Mouse (Mus musculus): ENCODE results near the gene Zfp512.
"Not testable (repeated sequence)": the region's sequence is repeated elsewhere in the genome, so short reads cannot be mapped to it uniquely, and the experiment has no call there.

The Zfp512 gene

GRCm38 (mm10) chr5:31451878-31452561 lies at the start of gene Zfp512:
Zfp512 (plus strand) TSS chr5:31452431.
- in situ Hi-C loops (cut with MboI; ENCODE audit: low sequenced_read_pairs), result no loop called here

GRCm38 (mm10) chr5:31434727-31435126 lies 17.5 kb upstream of the Zfp512 start:
- in situ Hi-C loops (cut with MboI; ENCODE audit: low sequenced_read_pairs), result not testable (repeated sequence)

GRCm38 (mm10) chr5:31451336-31451735 lies 895 bp upstream of the Zfp512 start:
- in situ Hi-C loops (cut with MboI; ENCODE audit: low sequenced_read_pairs), result no loop called here

- in situ Hi-C loops (cut with MboI; ENCODE audit: low sequenced_read_pairs), result no loop called here
These were observed 289 bp downstream of the Zfp512 start for GRCm38 (mm10) chr5:31452562-31452878.

GRCm38 (mm10) chr5:31452886-31453410 lies 717 bp downstream of the Zfp512 start:
- in situ Hi-C loops (cut with MboI; ENCODE audit: low sequenced_read_pairs), result no loop called here

- in situ Hi-C loops (cut with MboI; ENCODE audit: low sequenced_read_pairs), result no loop called here
These were observed 15.6 kb downstream of the Zfp512 start for GRCm38 (mm10) chr5:31467798-31468197.

- in situ Hi-C loops (cut with MboI; ENCODE audit: low sequenced_read_pairs), result no loop called here
These were observed 17.5 kb downstream of the Zfp512 start for GRCm38 (mm10) chr5:31469711-31470110.

GRCm38 (mm10) chr5:31470334-31470733 lies 18.1 kb downstream of the Zfp512 start:
- in situ Hi-C loops (cut with MboI; ENCODE audit: low sequenced_read_pairs), result no loop called here

- in situ Hi-C loops (cut with MboI; ENCODE audit: low sequenced_read_pairs), result no loop called here
These were observed 28.3 kb downstream of the Zfp512 start for GRCm38 (mm10) chr5:31480536-31480935.

- in situ Hi-C loops (cut with MboI; ENCODE audit: low sequenced_read_pairs), result no loop called here
These were observed 33.2 kb downstream of the Zfp512 start, which contains the start of gene 4930548H24Rik for GRCm38 (mm10) chr5:31485440-31485839. 4930548H24Rik (plus strand) TSS chr5:31485740.

- in situ Hi-C loops (cut with MboI; ENCODE audit: low sequenced_read_pairs), result no loop called here
These were observed 35.7 kb downstream of the Zfp512 start for GRCm38 (mm10) chr5:31487889-31488288.

- in situ Hi-C loops (cut with MboI; ENCODE audit: low sequenced_read_pairs), result no loop called here
These were observed 37.0 kb downstream of the Zfp512 start for GRCm38 (mm10) chr5:31489116-31489769.

- in situ Hi-C loops (cut with MboI; ENCODE audit: low sequenced_read_pairs), result no loop called here
These were observed 39.8 kb downstream of the Zfp512 start for GRCm38 (mm10) chr5:31492031-31492430.

GRCm38 (mm10) chr5:31494513-31495297 lies 42.5 kb downstream of the Zfp512 start, which contains the start of gene Gpn1:
Gpn1 (plus strand) TSS chr5:31494741.
- in situ Hi-C loops (cut with MboI; ENCODE audit: low sequenced_read_pairs), result no loop called here

- in situ Hi-C loops (cut with MboI; ENCODE audit: low sequenced_read_pairs), result no loop called here
These were observed 52.6 kb downstream of the Zfp512 start for GRCm38 (mm10) chr5:31504843-31505242.

- in situ Hi-C loops (cut with MboI; ENCODE audit: low sequenced_read_pairs), result no loop called here
These were observed 60.2 kb downstream of the Zfp512 start for GRCm38 (mm10) chr5:31512481-31512880.

GRCm38 (mm10) chr5:31520556-31520955 lies 68.3 kb downstream of the Zfp512 start:
- in situ Hi-C loops (cut with MboI; ENCODE audit: low sequenced_read_pairs), result no loop called here

GRCm38 (mm10) chr5:31526354-31527116 lies 74.3 kb downstream of the Zfp512 start, which contains the start of gene Slc4a1ap:
Slc4a1ap (plus strand) TSS chr5:31526995.
- in situ Hi-C loops (cut with MboI; ENCODE audit: low sequenced_read_pairs), result no loop called here

GRCm38 (mm10) chr5:31527117-31527680 lies 75.0 kb downstream of the Zfp512 start:
- in situ Hi-C loops (cut with MboI; ENCODE audit: low sequenced_read_pairs), result no loop called here

- in situ Hi-C loops (cut with MboI; ENCODE audit: low sequenced_read_pairs), result not testable (repeated sequence)
These were observed 75.5 kb downstream of the Zfp512 start, which contains the start of gene Supt7l for GRCm38 (mm10) chr5:31527707-31528106. Supt7l (minus strand) TSS chr5:31527807.
